Mouse (Mus musculus) liver, embryonic 14.5 days (tissue): ENCODE data around the gene Rab39. TPM values are rescaled to one million over a fixed set of nuclear protein-coding genes. Genes with fewer than 3 reads are reported as not detected.
A peak's percentile ranks its signal among the peaks of the same experiment; 100 is the strongest.

ENCODE experiments used
- ATAC-seq: fragments of 200-750 bp; cut with Nextera tagmentation; 2 replicates; pipeline ENCODE4 v1.8.0; 2017; ENCODE audit warnings: moderate number of reproducible peaks, mild to moderate bottlenecking, moderate library complexity; ENCODE audit not compliant: insufficient read depth
- DNase-seq, 3 experiments: peaks; one replicate each; pipeline ENCODE4 v3.0.0-alpha.2; 2012 to 2013; ENCODE audit warnings: low read depth in 3 of 3, low spot score in 3 of 3
- H3K27ac ChIP-seq: fragments of 300-500 bp; sonication (generic); 2 replicates; pipeline ENCODE4 v1.5.1; 2014; ENCODE audit warnings: moderate library complexity, mild to moderate bottlenecking, control low read depth, inconsistent platforms
- H3K27me3 ChIP-seq: fragments of 300-500 bp; sonication (generic); 2 replicates; pipeline ENCODE4 v1.6.1; 2014; ENCODE audit warnings: mild to moderate bottlenecking, low read length, moderate library complexity; ENCODE audit not compliant: control insufficient read depth, insufficient read depth
- H3K36me3 ChIP-seq: fragments of 300-500 bp; sonication (generic); replicated peaks from 2 replicates; pipeline ENCODE4 v1.6.1; 2014; ENCODE audit warnings: low read depth; ENCODE audit not compliant: control insufficient read depth, insufficient read depth
- H3K4me1 ChIP-seq, 2 experiments: fragments of 200-500 bp in 1 of 2; fragments of 300-500 bp in 1 of 2; sonication (generic) in 1 of 2; replicated peaks; 2 replicates each; pipeline ENCODE4 v1.6.1; 2012 to 2014; ENCODE audit warnings: antibody characterized with exemption in 1 of 2, inconsistent platforms in 1 of 2, low read length in 1 of 2; ENCODE audit not compliant: control insufficient read depth in 2 of 2, insufficient read depth in 2 of 2
- H3K4me2 ChIP-seq: fragments of 300-500 bp; sonication (generic); 2 replicates; pipeline ENCODE4 v1.6.1; 2014; ENCODE audit warnings: low read depth, mild to moderate bottlenecking, control low read depth, moderate library complexity
- H3K4me3 ChIP-seq, 2 experiments: fragments of 200-500 bp in 1 of 2; fragments of 300-500 bp in 1 of 2; sonication (generic) in 1 of 2; 2 replicates each; pipeline ENCODE4 v1.5.1; 2012 to 2014; ENCODE audit warnings: low read depth in 2 of 2, low read length in 2 of 2, mild to moderate bottlenecking in 2 of 2, control low read depth in 1 of 2, inconsistent platforms in 1 of 2, moderate library complexity in 1 of 2; ENCODE audit not compliant: insufficient read depth in 1 of 2
- H3K9ac ChIP-seq: fragments of 300-500 bp; sonication (generic); replicated peaks from 2 replicates; pipeline ENCODE4 v1.6.1; 2014; ENCODE audit warnings: mild to moderate bottlenecking, control low read depth, moderate library complexity
- H3K9me3 ChIP-seq: fragments of 300-500 bp; sonication (generic); 2 replicates; pipeline ENCODE4 v1.6.1; 2016; ENCODE audit warnings: low read length, mixed read lengths; ENCODE audit not compliant: control insufficient read depth
- CTCF ChIP-seq: IDR thresholded peaks from 2 replicates; pipeline ENCODE4 v1.5.1; 2016; ENCODE audit warnings: antibody characterized with exemption, low read depth, control low read depth
- EP300 ChIP-seq: IDR thresholded peaks from 2 replicates; pipeline ENCODE4 v1.6.1; 2016; ENCODE audit warnings: antibody characterized with exemption, low read depth
- WGBS: fragments of 180-500 bp; shearing (Covaris S2); extraction: QIAGEN DNeasy Blood & Tissue Kit; methylation state at CpG from one replicate; pipeline ENCODE4 v1.1.7; 2014; ENCODE audit not compliant: insufficient replicate concordance; 5-methylcytosine and 5-hydroxymethylcytosine counted together
- polyA plus RNA-seq, 2 experiments: library from polyadenylated mRNA; depleted of rRNA in 1 of 2; stranded (reverse) in 1 of 2; unstranded in 1 of 2; fragments of >200 nt; fragmentation: Nextera tagmentation in 1 of 2; extraction: Ambion mirVana in 1 of 2; gene quantifications; 2 replicates each; pipeline versions ENCODE4 v1.2.1 to v1.2.3; 2012 to 2014

Rab39 gene
- polyA plus RNA-seq (2012; rRNA removed) = 0.26 and 0.31 TPM in 2 replicates
- 0.51 and 0.62 TPM in 2 replicates for polyA plus RNA-seq (2014; fragmentation: Nextera tagmentation; extraction: Ambion mirVana)

DNA sequence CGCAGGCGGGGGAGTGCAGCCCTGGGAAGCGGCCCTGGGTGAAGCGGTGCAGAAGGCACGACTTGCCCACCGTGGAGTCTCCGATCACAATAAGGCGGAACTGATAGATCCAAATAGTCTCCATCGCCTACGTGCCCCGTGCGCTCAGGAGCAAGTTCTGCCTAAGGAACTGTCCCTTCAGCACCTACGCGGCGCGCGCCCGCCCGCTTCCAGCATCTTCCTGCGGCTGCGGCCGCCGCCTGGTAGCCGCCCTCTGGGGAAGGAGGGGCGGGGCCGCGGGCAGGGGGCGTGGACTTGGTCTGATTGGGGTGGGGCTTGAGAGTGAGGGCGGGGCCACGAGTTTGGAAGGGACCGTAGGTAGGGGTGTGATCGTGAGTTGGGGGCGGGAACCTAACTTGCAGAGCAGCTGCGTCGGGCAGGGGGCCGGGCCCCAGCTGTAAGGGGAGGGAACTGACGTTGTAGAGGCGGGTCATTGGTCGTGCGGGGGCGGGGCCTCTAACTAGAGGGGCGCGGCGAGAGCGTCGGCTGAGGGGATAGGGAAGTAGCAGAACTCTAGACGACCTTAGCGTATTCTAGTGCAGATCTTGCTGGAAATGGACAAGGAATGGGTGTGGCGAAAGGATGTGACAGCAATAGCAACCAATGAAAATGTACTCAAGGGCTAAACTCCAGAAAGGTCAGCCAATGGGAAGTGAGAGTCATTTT, at the start of gene Rab39:
TSS of gene Rab39 (minus strand) at position 241 of the 705 bp plus-strand sequence.
- WGBS = under 1% methylated on average over 49 of the region's 49 CpGs
- Histone ChIP-seq H3K4me2 (peak within 1 kb of the TSS; percentile 47), H3K36me3 (no peaks in the 10 kb centered on the region), H3K4me1 (peaks cover 0 to 3% of the 10 kb centered on the region in 2 experiments; a peak in 1 of 4 replicates), H3K9me3 (no peaks in the 10 kb centered on the region), H3K9ac (no peak within 1 kb of the TSS), H3K27ac (no peak within 1 kb of the TSS), H3K27me3 (peaks cover 5% of the 10 kb centered on the region), H3K4me3 (peak within 1 kb of the TSS; percentile 35 to 44)
- DNase-seq (peak; percentile 49 to 58 (median 53)), ATAC-seq (peak; percentile 88)
- no peak for TF ChIP-seq EP300
- no peak for TF ChIP-seq CTCF

DNA sequence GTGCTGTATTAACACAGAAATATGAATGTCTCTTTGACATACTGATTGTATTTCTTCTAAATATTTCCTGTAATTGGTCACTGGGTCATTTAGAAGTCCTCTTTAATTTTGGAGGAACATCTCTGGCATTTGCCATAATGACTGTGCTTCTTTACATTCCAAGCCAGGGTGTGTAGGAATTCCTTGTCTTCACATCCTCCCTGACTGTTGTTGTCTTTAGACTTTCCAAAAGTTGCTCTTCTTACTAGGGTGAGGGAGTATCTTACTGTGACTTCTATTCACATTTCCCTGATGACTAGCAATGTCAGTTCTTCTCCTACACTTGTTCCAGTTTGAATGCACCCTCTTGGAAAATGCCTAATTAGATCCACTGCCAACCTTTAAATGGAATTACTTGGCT, 48.8 kb upstream of the Rab39 start:
- Histone ChIP-seq H3K27me3 (no peaks in the 10 kb centered on the region), H3K9ac (no peak overlapping the region), H3K9me3 (no peaks in the 10 kb centered on the region), H3K4me3 (no peak overlapping the region), H3K36me3 (no peaks in the 10 kb centered on the region), H3K4me2 (no peak overlapping the region), H3K27ac (no peak overlapping the region), H3K4me1 (no peaks in the 10 kb centered on the region)
- TF ChIP-seq CTCF = no peak
- TF ChIP-seq EP300 = no peak
- DNase-seq (no peak), ATAC-seq (no peak)

DNA sequence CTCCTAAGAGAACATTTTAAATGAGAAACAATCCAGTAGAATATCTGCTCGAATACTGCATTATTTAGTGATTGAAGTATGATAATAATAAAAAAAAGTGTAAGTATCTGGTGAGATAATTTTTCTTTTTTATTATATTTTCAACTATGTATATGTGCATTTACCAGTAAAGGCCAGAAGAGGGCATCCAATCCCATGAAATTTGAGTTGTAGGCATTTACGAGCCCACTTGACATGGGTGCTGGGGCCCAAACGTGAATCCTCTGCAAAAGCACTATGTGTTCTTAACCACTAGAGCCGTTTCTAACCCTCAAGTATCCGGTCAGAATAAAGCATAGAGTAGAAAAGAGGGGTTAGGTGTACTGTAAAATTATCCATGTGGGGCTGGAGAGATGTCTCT, 44.9 kb upstream of the Rab39 start:
- Histone ChIP-seq H3K36me3 (no peaks in the 10 kb centered on the region), H3K27me3 (no peaks in the 10 kb centered on the region), H3K4me2 (no peak overlapping the region), H3K4me1 (no peaks in the 10 kb centered on the region), H3K4me3 (no peak overlapping the region), H3K9me3 (no peaks in the 10 kb centered on the region), H3K27ac (no peak overlapping the region), H3K9ac (no peak overlapping the region)
- no peak for ATAC-seq
- WGBS = 22% methylated on average over 5 of the region's 5 CpGs
- TF ChIP-seq CTCF (no peak), EP300 (no peak)
- DNase-seq = no peak

GRCm38 (mm10) chr9:53750411-53750810, 44.4 kb upstream of the Rab39 start:
- TF ChIP-seq CTCF (no peak), EP300 (no peak)
- DNase-seq (no peak), ATAC-seq (no peak)
- Histone ChIP-seq H3K4me3 (no peak overlapping the region), H3K27me3 (no peaks in the 10 kb centered on the region), H3K27ac (no peak overlapping the region), H3K9me3 (no peaks in the 10 kb centered on the region), H3K4me1 (no peaks in the 10 kb centered on the region), H3K36me3 (no peaks in the 10 kb centered on the region), H3K4me2 (no peak overlapping the region), H3K9ac (no peak overlapping the region)
- WGBS = 73% methylated on average over 13 of the region's 13 CpGs

- no peaks in the 10 kb centered on the region for H3K9me3 ChIP-seq
- no peak overlapping the region for H3K4me2 ChIP-seq
- no peak overlapping the region for H3K4me3 ChIP-seq
- 16% methylated on average over 3 of the region's 3 CpGs for WGBS
- no peak for DNase-seq
- no peak for ATAC-seq
- H3K36me3 ChIP-seq = no peaks in the 10 kb centered on the region
- no peak overlapping the region for H3K27ac ChIP-seq
- no peak overlapping the region for H3K9ac ChIP-seq
- TF ChIP-seq EP300 = no peak
- no peaks in the 10 kb centered on the region for H3K27me3 ChIP-seq
- H3K4me1 ChIP-seq = no peaks in the 10 kb centered on the region
Observed at GRCm38 (mm10) chr9:53740829-53741404, 34.9 kb upstream of the Rab39 start.
